Mouse (Mus musculus) testis, postnatal 14 days (tissue): ENCODE measurements around the gene Clptm1.
"Not testable (repeated sequence)": the region's sequence is repeated elsewhere in the genome, so short reads cannot be mapped to it uniquely, and the experiment has no call there.

ENCODE experiments used
- DNase-seq: peaks from one replicate; pipeline ENCODE4 v3.0.0; 2021; ENCODE audit warnings: low spot score

Clptm1 gene

DNA sequence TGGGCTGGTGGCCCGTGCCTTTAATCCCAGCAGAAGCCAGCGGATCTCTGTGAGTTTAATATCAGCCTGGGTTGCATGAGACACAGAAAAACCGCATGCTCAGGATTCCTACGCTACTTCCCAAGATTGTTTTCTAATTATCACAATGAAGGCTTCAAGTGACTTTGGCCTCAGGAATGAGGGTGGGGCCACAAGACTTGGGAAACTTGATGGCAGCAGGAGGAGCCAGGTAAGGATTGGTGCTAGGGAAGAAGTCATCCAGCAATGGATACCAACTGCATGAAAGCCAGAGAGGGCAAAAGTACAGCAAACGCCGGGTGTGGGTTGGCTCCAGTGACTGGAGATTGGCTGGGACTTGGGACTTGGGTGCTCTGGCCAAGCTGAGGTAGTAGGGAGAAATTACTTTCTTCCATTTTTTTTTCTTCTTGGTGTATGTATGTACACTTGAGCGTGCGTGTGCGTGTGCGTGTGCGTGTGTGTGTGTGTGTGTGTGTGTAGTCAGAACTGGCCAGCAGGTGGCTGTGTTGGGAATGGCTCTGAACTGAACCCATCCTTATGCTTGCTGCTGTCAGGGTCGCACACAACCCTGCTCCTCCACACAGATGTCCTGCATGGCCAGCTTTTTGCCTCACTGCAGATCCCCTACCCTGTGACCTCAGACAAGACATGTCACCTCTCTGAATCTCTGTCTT is 55.0 kb downstream of the Clptm1 start:
- DNase-seq, result no peak

DNA sequence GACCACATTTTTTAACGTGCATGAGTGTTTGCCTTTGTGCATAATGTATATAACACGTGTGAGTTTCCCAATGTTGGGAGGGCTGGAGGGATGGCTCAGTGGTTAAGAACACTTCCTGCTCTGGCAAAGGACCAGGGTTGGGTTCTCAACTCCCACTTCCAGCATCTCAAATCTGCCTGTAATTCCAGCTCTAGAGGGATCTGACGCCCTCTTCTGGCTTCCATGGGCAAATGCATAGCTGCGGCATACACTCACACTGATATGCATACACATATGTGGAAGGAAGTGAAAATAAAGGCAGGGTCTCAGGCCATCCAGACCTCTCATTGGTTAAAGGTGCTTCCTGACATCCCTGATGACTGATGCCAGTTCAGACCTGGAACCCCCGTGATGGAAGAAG is 57.5 kb downstream of the Clptm1 start:
- DNase-seq, result no peak

DNA sequence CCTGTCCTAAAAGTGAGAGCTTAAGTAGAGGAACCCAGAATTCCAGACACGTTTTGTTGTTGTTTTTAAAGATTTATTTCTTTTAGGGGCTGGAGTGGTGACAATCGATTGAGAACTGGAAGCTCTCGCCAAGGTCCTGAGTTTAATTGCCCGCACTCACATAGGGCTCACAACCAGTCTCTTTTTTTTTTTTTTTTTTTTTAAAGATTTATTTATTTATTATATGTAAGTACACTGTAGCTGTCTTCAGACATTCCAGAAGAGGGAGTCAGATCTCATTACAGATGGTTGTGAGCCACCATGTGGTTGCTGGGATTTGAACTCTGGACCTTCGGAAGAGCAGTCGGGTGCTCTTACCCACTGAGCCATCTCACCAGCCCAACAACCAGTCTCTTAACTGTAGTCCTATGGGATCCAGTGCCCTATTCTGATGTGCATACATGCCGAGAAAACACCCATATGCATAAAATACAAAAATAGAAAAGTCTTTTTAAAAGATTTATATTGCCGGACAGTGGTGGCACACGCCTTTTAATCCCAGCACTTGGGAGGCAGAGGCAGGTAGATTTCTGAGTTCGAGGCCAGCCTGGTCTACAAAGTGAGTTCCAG is 60.1 kb downstream of the Clptm1 start:
- not testable (repeated sequence) for DNase-seq

DNA sequence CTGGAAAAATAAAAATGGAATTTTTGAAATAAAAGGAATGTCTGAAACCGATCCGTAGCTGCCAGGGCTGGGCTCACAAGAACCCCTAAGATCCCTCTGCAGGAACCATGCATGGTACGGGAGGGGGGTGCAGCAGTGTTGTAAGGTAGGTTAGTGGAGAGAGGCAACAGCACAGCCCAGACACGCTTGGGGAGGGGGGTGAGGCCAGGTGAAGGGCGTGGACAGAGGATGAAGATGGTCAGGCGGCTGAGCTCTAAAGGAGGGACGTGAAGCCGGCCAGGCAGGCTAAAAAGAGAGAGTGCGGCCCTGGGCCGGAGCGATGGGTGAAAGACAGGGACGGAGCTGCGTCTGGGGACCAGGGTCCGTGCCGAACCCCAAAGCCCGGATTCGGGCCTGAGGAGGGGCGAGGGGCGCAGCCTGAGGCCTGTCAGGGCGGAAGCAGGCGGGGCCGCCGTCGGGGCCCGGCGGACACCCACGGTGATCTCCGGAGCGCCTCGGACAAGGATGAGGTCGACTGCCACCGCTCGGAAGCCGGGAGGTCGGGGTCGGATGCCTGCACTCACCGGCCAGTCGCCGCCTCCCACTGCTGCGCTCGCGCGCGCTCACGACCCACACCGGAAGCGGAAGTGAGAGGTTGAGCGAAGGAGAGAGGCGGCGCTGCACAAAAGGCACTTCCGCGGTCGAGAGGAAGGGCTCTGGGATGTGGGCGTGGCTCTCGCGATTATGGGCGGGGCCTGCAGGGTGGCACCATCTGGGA is 60.8 kb downstream of the Clptm1 start, which contains the start of gene Clasrp:
Gene Clasrp, minus strand, starts transcription at position 638 of the 757 bp plus-strand sequence.
- peak; percentile 95 for DNase-seq

DNA sequence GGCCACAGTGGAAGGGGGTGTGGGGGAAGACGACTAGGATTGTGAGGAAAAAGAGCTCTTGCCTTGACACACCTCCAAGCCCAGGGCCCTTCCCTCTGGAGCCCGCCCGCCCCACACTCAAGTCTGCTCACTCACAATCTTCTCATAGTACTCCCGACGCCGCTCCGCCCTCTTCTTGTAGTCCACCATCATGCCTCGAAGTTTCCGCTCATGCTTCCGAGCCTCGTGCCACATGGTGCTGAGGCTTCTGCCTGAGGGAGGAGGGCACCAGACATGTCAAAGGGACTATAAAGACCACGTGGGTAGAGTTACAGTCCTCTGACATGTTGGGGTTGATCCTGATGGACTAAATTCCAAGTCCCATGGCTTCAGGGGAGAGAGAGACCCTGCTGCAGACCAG is 61.8 kb downstream of the Clptm1 start:
- DNase-seq, result no peak

DNA sequence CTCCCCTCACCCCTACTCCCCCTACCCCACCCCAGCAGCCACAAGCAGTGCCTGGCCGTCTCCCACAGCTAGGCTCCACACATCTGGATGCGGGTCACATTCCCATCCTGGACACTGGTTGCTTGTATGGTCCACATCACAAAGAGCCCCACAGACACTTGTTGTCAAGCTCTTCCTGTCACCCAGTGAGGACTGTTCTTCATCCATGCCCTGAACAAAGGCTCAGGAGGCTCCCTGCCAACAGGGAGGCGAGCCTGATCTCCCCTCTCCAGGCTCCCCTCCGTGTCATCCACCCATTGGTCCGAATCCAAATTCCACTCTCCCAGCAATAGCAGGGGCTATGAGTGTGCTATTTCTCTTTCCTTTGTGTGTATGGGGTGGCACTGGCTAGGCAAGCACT is 64.3 kb downstream of the Clptm1 start:
- peak; percentile 66 for DNase-seq

DNA sequence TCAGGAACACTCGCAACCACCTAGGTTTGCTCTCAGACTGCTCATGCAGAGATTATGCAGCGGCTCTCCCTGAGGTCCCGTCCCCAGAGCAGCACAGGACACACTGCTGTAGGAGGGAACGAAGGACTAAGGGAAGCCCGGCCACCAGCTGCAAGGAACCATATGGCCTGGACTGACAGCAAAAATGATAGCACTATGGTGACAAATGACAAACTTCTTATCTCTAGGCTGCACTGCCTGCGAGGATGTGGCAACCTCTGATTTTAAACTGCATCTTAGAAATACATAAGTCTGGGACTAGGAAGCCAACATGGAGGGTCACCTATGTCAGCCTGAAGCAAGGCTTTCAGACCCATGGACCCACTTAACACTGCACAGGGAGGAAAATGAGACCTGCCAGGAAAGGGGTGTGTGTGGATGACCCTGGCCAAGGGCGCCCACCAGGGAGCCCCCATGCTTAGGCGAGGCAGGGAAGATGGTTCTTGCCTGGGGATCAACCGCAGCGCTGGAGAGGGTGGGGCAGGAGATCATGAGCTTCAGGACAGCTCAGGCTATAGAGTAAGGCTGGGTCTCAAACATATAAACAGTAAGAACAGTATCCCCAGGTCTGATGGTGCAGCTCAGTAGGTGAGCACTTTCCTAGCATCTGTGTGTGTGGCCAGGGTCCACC is 71.6 kb downstream of the Clptm1 start:
- no peak for DNase-seq

DNA sequence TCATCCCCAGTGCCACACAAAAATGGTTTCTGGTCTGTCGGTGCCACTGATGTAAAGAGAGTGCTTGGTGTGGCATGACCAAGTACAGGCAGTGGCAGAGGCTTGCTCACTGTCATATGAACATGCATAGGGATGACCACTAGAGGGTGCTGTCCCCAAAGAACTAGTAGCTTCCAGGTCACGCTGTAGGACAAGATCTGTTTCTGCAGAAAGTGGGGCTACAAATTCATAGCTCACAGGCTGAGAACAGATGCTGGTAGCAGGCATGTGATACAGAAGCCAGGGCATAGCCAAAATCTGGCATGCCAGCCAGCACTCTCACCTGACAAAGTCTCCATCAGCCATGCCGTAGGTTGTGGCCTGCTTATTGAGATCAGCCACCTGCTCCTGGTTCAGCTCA is 74.9 kb downstream of the Clptm1 start:
- peak; percentile 48 for DNase-seq

DNA sequence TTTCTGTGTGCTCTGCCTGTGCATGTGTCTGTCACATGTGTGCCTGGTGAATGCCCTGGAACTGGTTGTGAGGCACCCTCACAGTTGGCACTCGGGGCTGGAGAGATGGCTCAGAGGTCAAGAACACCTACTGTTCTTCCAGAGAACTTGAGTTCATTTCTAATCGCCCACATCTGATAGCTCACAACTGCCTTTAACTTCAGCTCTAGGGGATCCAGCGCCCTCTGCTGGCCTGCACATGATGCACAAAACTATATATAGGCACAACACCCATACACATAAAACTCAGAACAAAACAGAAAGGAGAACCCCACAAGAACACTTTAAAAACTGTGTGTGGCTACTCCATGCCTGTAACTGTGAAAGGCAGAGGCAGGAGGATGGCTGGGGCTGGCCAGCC is 75.6 kb downstream of the Clptm1 start:
- no peak for DNase-seq

DNA sequence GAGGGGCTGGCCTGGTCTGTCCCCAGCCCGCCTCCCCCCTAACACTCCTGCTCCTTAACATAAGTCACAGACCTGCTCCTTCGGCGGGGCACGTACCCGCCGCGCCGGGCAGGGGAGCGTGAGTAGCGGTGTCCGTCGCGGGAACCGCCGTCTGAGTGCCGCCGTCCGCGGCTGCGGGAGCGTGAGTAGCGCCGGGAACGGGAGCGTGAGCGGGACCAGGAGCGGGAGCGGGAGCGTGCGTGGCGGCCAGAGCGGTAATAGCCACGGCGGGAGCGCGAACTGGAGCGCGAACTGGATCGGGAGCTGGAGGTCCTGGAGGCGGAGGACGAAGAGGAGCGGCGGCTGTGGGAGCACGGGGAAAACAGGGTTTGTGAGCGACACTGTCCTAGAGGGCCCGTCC is 78.6 kb downstream of the Clptm1 start:
- no peak for DNase-seq
